Mouse (Mus musculus) embryonic facial prominence, embryonic 10.5 days (tissue): ENCODE results near the gene 1700023F06Rik. TPM values are rescaled to one million over a fixed set of nuclear protein-coding genes. Genes with fewer than 3 reads are reported as not detected.

Experiments
- DNase-seq: peaks from one replicate; pipeline ENCODE4 v3.0.0-alpha.2; 2017; ENCODE audit warnings: low spot score
- H3K27ac ChIP-seq: fragments of 300-500 bp; sonication (generic); replicated peaks from 2 replicates; pipeline ENCODE4 v1.5.1; 2016; ENCODE audit warnings: mild to moderate bottlenecking
- H3K27me3 ChIP-seq: fragments of 300-500 bp; sonication (generic); replicated peaks from 2 replicates; pipeline ENCODE4 v1.6.1; 2016; ENCODE audit warnings: low read depth, mild to moderate bottlenecking; ENCODE audit not compliant: poor library complexity, severe bottlenecking
- H3K36me3 ChIP-seq: fragments of 300-500 bp; sonication (generic); replicated peaks from 2 replicates; pipeline ENCODE4 v1.6.1; 2016; ENCODE audit warnings: mild to moderate bottlenecking, moderate library complexity
- H3K4me1 ChIP-seq: fragments of 300-500 bp; sonication (generic); 2 replicates; pipeline ENCODE4 v1.6.1; 2016
- H3K4me3 ChIP-seq: fragments of 300-500 bp; sonication (generic); 2 replicates; pipeline ENCODE4 v1.5.1; 2016; ENCODE audit warnings: mild to moderate bottlenecking, moderate library complexity
- H3K9me3 ChIP-seq: fragments of 300-500 bp; sonication (generic); 2 replicates; pipeline ENCODE4 v1.6.1; 2016; ENCODE audit warnings: mild to moderate bottlenecking
- WGBS: fragments of 180-500 bp; shearing (Covaris S2); methylation state at CpG from one replicate; pipeline ENCODE4 v1.1.7; 2016; 5-methylcytosine and 5-hydroxymethylcytosine counted together
- polyA plus RNA-seq: library from polyadenylated mRNA; unstranded; fragments of >200 nt; fragmentation: Nextera tagmentation; extraction: Ambion mirVana; gene quantifications from 2 replicates; pipeline ENCODE4 v1.2.1, GENCODE M21; 2016

The 1700023F06Rik gene
- polyA plus RNA-seq, 1 experiment from 2014 or later, result 0.47 TPM

DNA sequence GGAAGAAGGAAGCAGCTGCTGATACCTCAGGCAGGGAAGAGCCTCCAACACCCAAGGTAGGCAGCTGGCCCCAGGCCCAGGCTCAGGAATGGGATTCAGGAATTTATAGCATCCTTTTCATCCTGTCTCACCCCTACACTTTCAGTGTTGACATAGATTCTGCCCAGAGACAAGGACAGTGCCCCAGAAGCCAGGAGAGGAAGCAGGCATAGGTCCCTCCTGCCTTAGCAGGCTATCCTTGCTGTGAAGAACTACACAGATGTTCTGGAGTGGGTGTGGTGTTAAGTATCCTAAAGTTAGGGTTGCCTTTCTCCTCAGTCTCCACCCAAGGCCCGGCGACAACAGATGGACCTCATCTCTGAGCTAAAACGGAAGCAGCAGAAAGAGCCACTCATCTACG, 11.0 kb downstream of the 1700023F06Rik start:
- no peak for DNase-seq
- peaks cover 33% of the 10 kb centered on the region for H3K4me1 ChIP-seq
- H3K4me3 ChIP-seq, result no peak overlapping the region
- WGBS, result 82% methylated on average over 4 of the region's 4 CpGs
- H3K9me3 ChIP-seq, result no peaks in the 10 kb centered on the region
- H3K27me3 ChIP-seq, result peaks cover 100% of the 10 kb centered on the region
- H3K27ac ChIP-seq, result no peak overlapping the region
- H3K36me3 ChIP-seq, result no peaks in the 10 kb centered on the region

DNA sequence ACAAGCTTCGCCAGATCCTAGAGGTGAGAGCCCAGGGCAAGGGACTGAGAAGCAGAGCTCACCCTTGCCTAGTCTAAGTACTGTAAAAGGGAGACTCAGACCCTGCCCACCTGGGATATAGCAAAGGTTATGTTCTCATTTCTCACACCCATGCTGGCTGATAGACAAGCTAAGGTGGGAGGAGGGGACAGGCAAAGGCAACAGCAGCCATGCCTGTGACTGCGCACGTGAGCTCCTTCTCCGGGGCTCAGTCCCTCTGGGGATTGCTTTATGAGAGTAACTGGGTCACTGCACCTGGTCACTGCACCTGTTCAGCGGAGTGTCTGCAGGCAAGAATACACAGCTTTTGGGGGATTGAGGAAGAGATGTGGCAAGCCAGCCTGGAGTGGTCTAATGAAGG, 12.7 kb downstream of the 1700023F06Rik start:
- no peak for DNase-seq
- Histone ChIP-seq H3K9me3 (no peaks in the 10 kb centered on the region), H3K27ac (no peak overlapping the region), H3K4me1 (peaks cover 36% of the 10 kb centered on the region), H3K36me3 (no peaks in the 10 kb centered on the region), H3K27me3 (peaks cover 100% of the 10 kb centered on the region), H3K4me3 (no peak overlapping the region)
- WGBS, result 81% methylated on average over 5 of the region's 5 CpGs

DNA sequence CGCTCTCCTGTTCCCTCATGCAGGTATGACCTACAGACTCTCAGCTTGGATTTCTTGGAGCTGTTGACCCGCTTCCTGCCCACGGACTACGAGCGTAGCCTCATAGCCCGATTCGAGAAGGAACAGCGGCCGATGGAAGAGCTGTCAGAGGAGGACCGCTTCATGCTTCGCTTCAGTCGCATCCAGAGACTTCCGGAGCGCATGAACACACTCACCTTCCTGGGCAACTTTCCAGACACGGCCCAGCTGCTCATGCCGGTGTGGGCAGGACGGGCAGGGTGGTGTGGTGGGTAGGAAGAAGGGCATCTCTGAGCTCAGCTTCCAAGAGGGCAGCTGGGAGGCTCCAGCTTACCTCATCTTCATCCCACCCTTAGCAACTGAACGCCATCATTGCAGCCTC, 13.1 kb downstream of the 1700023F06Rik start:
- Histone ChIP-seq H3K9me3 (no peaks in the 10 kb centered on the region), H3K4me3 (no peak overlapping the region), H3K27ac (no peak overlapping the region), H3K4me1 (peaks cover 36% of the 10 kb centered on the region), H3K27me3 (peaks cover 100% of the 10 kb centered on the region), H3K36me3 (no peaks in the 10 kb centered on the region)
- WGBS, result 91% methylated on average over 18 of the region's 18 CpGs
- DNase-seq, result no peak

DNA sequence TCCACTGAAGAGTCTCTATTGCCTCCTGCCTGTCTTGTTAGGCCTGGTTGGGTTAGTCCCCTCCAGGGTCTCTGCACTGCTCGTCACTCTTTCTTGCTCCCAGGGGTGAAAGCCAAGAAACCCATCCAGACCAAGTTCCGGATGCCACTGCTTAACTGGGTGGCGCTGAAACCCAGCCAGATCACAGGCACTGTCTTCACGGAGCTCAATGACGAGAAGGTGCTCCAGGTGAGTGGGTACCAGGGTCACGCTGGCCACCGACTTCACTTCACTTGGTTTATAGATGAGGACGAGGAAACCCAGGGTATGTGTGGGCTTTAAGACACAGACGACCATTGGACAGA, 14.6 kb downstream of the 1700023F06Rik start:
- Histone ChIP-seq H3K27ac (no peak overlapping the region), H3K36me3 (no peaks in the 10 kb centered on the region), H3K4me1 (peaks cover 24% of the 10 kb centered on the region), H3K4me3 (0 out of 2 replicates have a peak overlapping the region, but pooled peaks have one; percentile 48), H3K27me3 (peaks cover 98% of the 10 kb centered on the region), H3K9me3 (no peaks in the 10 kb centered on the region)
- 29% methylated on average over 9 of the region's 9 CpGs for WGBS
- no peak for DNase-seq

DNA sequence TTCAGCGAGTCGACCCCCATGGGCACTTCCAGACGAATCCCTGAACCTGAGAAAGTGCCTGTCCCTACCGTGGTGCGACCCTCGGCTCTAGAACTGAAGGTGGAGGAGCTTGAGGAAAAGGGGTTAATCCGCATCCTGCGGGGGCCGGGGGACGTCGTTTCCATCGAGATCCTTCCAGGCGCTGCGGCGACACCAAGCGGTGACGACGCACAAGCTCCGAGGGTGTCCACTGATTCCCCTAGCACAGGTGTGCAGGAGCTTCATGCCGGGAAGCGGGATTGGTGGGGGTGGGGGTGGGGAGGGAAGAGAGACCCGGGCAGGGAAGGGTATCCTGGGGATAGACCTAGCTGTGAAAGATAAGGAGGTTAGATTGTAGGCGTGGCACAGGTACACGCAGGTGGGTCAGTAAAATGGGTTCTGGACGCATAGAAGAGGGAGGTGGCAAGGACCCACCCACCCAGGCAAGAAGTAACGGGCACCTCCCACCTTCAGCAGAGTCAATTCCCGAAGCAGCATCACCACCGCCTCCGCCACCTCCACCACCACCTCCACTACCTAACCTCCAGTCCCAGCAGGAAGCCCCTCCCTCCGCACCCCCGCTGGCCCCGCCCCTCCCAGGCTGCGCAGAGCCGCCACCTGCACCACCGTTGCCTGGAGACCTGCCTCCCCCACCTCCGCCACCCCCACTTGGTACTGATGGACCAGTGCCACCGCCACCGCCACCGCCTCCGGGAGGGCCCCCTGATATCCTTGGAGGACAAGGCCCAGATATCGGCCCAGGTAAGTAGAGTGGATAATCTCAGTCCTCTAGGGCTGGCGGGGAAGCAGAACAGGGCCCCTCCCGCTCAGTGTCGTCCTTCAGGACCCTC, 15.2 kb downstream of the 1700023F06Rik start:
- Histone ChIP-seq H3K27ac (no peak overlapping the region), H3K9me3 (no peaks in the 10 kb centered on the region), H3K4me1 (peaks cover 18% of the 10 kb centered on the region), H3K36me3 (no peaks in the 10 kb centered on the region), H3K4me3 (peak overlapping the region; percentile 48), H3K27me3 (peaks cover 93% of the 10 kb centered on the region)
- peak; percentile 59 for DNase-seq
- 3% methylated on average over 44 of the region's 44 CpGs for WGBS

DNA sequence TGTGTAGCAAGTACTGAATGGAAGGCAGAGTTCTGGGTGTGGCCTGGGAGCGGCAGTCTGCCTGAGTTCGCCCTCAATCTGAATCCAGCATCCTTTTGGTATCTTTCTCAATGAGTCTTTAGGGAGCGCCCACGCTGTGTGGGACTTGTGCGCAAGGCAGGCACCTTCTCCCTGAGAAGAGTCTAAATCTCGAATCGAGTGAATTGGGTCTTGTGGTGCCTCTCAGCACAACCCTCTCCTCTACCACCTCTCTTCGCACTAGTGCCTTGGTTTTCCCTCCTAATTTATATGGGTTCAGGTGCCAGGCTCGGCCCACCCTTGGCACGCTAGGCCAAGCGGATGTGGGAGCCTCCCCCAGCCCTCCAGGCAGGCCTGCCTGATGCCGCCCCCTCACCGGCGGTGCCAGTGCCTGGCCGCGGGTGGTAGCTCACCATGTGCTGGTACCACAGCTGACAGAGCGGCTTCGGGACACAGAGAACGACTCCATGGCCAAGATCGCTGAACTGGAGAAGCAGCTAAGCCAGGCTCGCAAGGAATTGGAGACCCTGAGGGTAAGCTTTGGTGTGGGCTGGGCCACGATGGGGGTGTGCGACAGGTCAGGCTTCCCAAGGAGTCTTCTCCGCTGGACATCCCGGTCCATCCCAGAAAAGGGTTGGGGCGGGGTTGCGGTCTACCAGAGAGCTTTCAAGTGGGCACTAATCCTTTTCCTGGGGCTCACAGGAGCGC, 16.0 kb downstream of the 1700023F06Rik start:
- peak overlapping the region; percentile 48 for H3K4me3 ChIP-seq
- no peaks in the 10 kb centered on the region for H3K36me3 ChIP-seq
- H3K27ac ChIP-seq, result no peak overlapping the region
- peaks cover 16% of the 10 kb centered on the region for H3K4me1 ChIP-seq
- H3K27me3 ChIP-seq, result peaks cover 85% of the 10 kb centered on the region
- DNase-seq, result no peak
- 13% methylated on average over 28 of the region's 28 CpGs for WGBS
- H3K9me3 ChIP-seq, result no peaks in the 10 kb centered on the region

DNA sequence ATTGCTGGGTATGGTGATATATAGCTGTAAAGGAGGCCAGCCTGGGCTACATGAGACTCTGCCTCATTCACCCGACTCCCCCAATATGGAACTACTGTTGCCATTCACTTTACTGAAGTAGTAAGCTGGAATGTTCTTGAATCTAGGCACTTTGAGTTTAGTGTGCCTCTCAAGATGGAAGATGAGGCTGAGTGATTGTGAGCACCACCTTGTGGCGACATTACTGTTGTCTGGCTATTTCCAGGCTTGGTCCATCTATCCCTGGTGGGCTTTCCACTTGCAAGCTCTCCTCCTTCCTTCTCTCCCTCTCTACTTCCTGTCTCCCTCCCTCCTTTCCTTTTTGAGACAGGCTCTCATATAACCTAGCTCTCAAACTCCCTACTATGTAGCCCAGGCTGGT, 23.5 kb downstream of the 1700023F06Rik start:
- peaks cover 36% of the 10 kb centered on the region for H3K27me3 ChIP-seq
- DNase-seq, result peak; percentile 56
- no peaks in the 10 kb centered on the region for H3K4me1 ChIP-seq
- no peaks in the 10 kb centered on the region for H3K36me3 ChIP-seq
- no peaks in the 10 kb centered on the region for H3K9me3 ChIP-seq
- no peak overlapping the region for H3K4me3 ChIP-seq
- H3K27ac ChIP-seq, result no peak overlapping the region
- WGBS, result 36% methylated on average over 2 of the region's 2 CpGs

DNA sequence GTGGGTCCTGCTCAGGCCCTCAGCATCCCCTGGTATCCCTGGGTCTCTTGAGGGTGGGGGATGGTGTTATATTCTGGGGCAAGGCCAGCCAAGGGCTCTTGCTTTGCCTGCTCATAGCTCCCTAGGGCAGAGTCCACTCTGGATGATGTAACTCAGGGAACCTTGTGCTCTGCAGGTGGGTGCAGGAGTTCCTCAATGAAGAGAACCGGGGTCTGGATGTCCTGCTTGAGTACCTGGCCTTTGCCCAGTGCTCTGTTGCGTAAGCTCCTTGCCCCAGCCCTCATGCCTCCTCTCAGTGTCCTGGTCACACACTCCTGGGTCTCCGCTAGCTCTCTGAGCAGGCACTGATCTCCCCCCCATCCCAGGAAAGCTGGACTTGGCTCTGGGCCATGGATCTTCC, 26.4 kb downstream of the 1700023F06Rik start:
- H3K4me3 ChIP-seq, result no peak overlapping the region
- no peak overlapping the region for H3K27ac ChIP-seq
- no peaks in the 10 kb centered on the region for H3K9me3 ChIP-seq
- no peaks in the 10 kb centered on the region for H3K36me3 ChIP-seq
- 84% methylated on average over 3 of the region's 3 CpGs for WGBS
- no peak for DNase-seq
- H3K4me1 ChIP-seq, result no peaks in the 10 kb centered on the region
- H3K27me3 ChIP-seq, result peaks cover 28% of the 10 kb centered on the region

DNA sequence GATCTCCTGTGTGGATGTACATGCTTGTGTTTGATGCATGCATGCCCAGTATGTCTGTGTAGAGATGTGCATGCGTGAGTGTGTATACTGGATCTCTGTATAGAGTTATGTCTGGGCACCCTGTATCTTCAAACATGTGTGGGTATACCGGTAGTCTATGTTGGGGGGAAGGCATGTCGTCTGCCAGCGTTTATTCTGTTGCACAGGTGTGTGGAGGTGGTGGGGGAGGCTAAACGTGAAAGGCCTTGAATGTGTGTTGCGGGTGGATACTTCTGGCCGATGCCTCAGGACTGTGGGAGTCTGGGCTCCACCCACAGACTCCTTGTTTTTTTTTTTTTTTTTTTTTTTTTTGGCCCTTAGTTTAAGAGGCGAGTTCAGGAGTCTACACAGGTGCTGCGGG, 27.0 kb downstream of the 1700023F06Rik start:
- peaks cover 28% of the 10 kb centered on the region for H3K27me3 ChIP-seq
- no peaks in the 10 kb centered on the region for H3K36me3 ChIP-seq
- H3K4me1 ChIP-seq, result no peaks in the 10 kb centered on the region
- 80% methylated on average over 9 of the region's 9 CpGs for WGBS
- no peak for DNase-seq
- no peak overlapping the region for H3K27ac ChIP-seq
- H3K4me3 ChIP-seq, result no peak overlapping the region
- no peaks in the 10 kb centered on the region for H3K9me3 ChIP-seq

DNA sequence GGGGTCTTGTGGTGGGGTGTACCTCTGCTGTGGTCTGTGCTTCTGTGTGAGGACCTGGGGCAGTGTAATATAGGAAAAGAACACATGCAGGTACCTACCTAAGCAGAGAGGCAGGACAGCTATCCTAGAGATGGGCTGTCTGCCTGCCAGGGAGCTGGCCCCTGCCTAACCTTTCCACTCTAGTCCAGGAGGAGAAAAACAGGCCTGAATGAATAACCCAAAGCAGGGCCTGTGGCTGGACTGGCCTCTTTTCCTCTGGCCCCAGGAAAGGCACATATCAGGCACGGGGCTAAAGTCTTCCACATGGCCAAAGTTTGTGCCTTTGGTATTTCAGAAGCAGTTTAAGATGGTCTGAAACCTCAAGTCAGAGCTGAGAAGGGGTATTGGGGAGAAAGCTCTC, 27.9 kb downstream of the 1700023F06Rik start:
- H3K9me3 ChIP-seq, result no peaks in the 10 kb centered on the region
- no peaks in the 10 kb centered on the region for H3K36me3 ChIP-seq
- WGBS, result 73% methylated on average over 1 of the region's 1 CpGs
- peaks cover 6% of the 10 kb centered on the region; the same call in 1 of the 2 replicates for H3K4me1 ChIP-seq
- no peak overlapping the region for H3K27ac ChIP-seq
- no peak overlapping the region for H3K4me3 ChIP-seq
- peaks cover 24% of the 10 kb centered on the region for H3K27me3 ChIP-seq
- DNase-seq, result no peak

DNA sequence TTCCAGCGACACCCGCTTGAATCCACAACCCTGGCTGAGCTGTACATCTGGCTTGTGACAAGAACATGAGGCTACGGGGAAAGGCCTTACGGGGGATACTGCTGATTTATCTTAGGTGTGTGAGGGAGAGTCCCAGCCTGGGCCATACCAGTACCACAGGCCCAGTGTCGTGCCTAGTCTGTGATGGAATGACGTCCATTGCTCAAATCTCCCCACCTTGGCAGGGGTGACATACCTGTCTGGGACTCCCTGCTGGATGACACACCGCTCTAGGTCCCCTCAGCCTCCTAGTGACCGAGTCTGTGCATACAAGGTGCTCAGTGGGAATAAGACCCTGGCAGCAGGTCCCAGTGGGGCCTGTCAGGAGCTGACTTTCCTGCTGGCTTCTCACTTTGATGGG, 29.6 kb downstream of the 1700023F06Rik start:
- Histone ChIP-seq H3K27me3 (peaks cover 36% of the 10 kb centered on the region), H3K27ac (no peak overlapping the region), H3K36me3 (no peaks in the 10 kb centered on the region), H3K9me3 (no peaks in the 10 kb centered on the region), H3K4me3 (no peak overlapping the region), H3K4me1 (peaks cover 11% of the 10 kb centered on the region)
- no peak for DNase-seq
- WGBS, result 88% methylated on average over 8 of the region's 8 CpGs

DNA sequence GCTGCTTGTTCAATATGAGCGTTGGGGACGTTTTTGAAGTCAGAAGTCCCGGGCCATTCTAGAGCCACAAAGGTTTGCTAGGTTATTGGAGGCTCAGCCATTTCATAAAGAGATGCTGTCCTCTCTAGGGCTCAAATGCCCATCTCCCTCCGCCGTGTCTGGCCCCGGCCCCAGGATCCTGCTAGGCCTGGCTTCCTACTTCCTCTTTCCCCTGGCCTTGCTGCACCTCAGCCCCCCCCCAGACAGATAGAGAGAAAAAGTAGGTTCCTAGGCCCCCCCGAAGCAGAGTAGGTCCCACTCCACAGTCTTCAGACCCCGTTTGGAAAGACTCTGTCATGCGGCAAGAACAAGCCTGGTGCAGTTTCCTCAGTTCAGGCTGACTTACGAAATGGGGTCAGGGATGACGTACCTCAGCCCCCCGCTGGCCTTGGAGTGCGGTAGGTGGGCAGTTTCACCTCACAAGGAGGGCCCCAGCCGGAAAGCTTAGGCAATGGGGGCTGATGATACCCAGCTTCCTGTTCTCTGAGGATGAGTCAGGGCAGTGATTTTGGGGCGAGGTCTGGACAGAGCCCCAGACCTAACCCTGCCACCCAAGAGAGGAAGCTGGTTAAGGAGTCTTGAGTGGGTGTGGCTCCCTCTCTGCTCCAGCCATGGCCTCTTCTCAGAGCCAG, 30.4 kb downstream of the 1700023F06Rik start:
- Histone ChIP-seq H3K27ac (0 out of 2 replicates have a peak overlapping the region, but pooled peaks have one; percentile 19), H3K27me3 (peaks cover 43% of the 10 kb centered on the region), H3K9me3 (no peaks in the 10 kb centered on the region), H3K4me1 (peaks cover 11% of the 10 kb centered on the region), H3K36me3 (no peaks in the 10 kb centered on the region), H3K4me3 (no peak overlapping the region)
- 85% methylated on average over 15 of the region's 15 CpGs for WGBS
- DNase-seq, result no peak
